Mouse (Mus musculus) midbrain, embryonic 13.5 days (tissue): Measurements from ENCODE around the gene Gm11037. TPM values are rescaled to one million over a fixed set of nuclear protein-coding genes. Genes with fewer than 3 reads are reported as not detected.

Experiments
- ATAC-seq: fragments of 200-750 bp; cut with Nextera tagmentation; 2 replicates; pipeline ENCODE4 v1.8.0; 2017; ENCODE audit warnings: mild to moderate bottlenecking, moderate TSS enrichment, moderate library complexity
- H3K27ac ChIP-seq: fragments of 300-500 bp; sonication (generic); 2 replicates; pipeline ENCODE4 v1.5.1; 2015; ENCODE audit warnings: inconsistent platforms, mild to moderate bottlenecking, moderate library complexity
- H3K27me3 ChIP-seq: fragments of 300-500 bp; sonication (generic); 2 replicates; pipeline ENCODE4 v1.6.1; 2015; ENCODE audit warnings: mild to moderate bottlenecking, inconsistent platforms
- H3K36me3 ChIP-seq: fragments of 300-500 bp; sonication (generic); 2 replicates; pipeline ENCODE4 v1.6.1; 2015; ENCODE audit warnings: mild to moderate bottlenecking, inconsistent platforms
- H3K4me1 ChIP-seq: fragments of 300-500 bp; sonication (generic); replicated peaks from 2 replicates; pipeline ENCODE4 v1.6.1; 2015; ENCODE audit warnings: inconsistent platforms
- H3K4me2 ChIP-seq: fragments of 300-500 bp; sonication (generic); replicated peaks from 2 replicates; pipeline ENCODE4 v1.6.1; 2015; ENCODE audit warnings: moderate library complexity, mild to moderate bottlenecking, inconsistent platforms
- H3K4me3 ChIP-seq: fragments of 300-500 bp; sonication (generic); replicated peaks from 2 replicates; pipeline ENCODE4 v1.5.1; 2015; ENCODE audit warnings: mild to moderate bottlenecking, inconsistent platforms
- H3K9ac ChIP-seq: fragments of 300-500 bp; sonication (generic); replicated peaks from 2 replicates; pipeline ENCODE4 v1.6.1; 2015; ENCODE audit warnings: mild to moderate bottlenecking, inconsistent platforms
- H3K9me3 ChIP-seq: fragments of 300-500 bp; sonication (generic); 2 replicates; pipeline ENCODE4 v1.6.1; 2016; ENCODE audit warnings: mild to moderate bottlenecking, inconsistent platforms
- WGBS: fragments of 180-500 bp; shearing (Covaris S2); methylation state at CpG from one replicate; pipeline ENCODE4 v1.1.7; 2015; 5-methylcytosine and 5-hydroxymethylcytosine counted together
- polyA plus RNA-seq: library from polyadenylated mRNA; unstranded; fragments of >200 nt; fragmentation: Nextera tagmentation; extraction: Ambion mirVana; gene quantifications from 2 replicates; pipeline ENCODE4 v1.2.1, GENCODE M21; 2015

Gm11037 gene
- not detected in 2 replicates for polyA plus RNA-seq

GRCm38 (mm10) chr2:131132930-131133547 lies at the start of gene Gm11037:
TSS of gene Gm11037 (plus strand) at chr2:131133497.
- Histone ChIP-seq H3K36me3 (no peaks in the 10 kb centered on the region), H3K27me3 (no peaks in the 10 kb centered on the region), H3K4me3 (no peak within 1 kb of the TSS), H3K9ac (0 out of 2 replicates have a peak within 1 kb of the TSS, but pooled peaks have one; percentile 6), H3K4me1 (no peaks in the 10 kb centered on the region), H3K9me3 (no peaks in the 10 kb centered on the region), H3K4me2 (no peak within 1 kb of the TSS), H3K27ac (no peak within 1 kb of the TSS)
- ATAC-seq: no peak
- 91% methylated on average over 9 of the region's 9 CpGs for WGBS

GRCm38 (mm10) chr2:131084206-131084605 lies 49.1 kb upstream of the Gm11037 start:
- 87% methylated on average over 4 of the region's 4 CpGs for whole genome bisulfite sequencing
- Histone ChIP-seq H3K4me3 (no peak overlapping the region), H3K4me1 (no peaks in the 10 kb centered on the region), H3K9me3 (no peaks in the 10 kb centered on the region), H3K4me2 (no peak overlapping the region), H3K9ac (no peak overlapping the region), H3K36me3 (no peaks in the 10 kb centered on the region), H3K27me3 (no peaks in the 10 kb centered on the region), H3K27ac (no peak overlapping the region)
- ATAC-seq: no peak

GRCm38 (mm10) chr2:131086667-131087390 lies 46.5 kb upstream of the Gm11037 start, which contains the start of gene Siglec1:
TSS of gene Siglec1 (minus strand) at chr2:131086765.
- 89% methylated on average over 11 of the region's 11 CpGs for WGBS
- H3K4me2 ChIP-seq: no peak within 1 kb of the TSS
- H3K27me3 ChIP-seq: no peaks in the 10 kb centered on the region
- H3K4me3 ChIP-seq: no peak within 1 kb of the TSS
- no peak within 1 kb of the TSS for H3K27ac ChIP-seq
- no peaks in the 10 kb centered on the region for H3K36me3 ChIP-seq
- no peak within 1 kb of the TSS for H3K9ac ChIP-seq
- H3K9me3 ChIP-seq: no peaks in the 10 kb centered on the region
- no peak for ATAC-seq
- H3K4me1 ChIP-seq: no peaks in the 10 kb centered on the region

GRCm38 (mm10) chr2:131088581-131088980 lies 44.7 kb upstream of the Gm11037 start:
- Histone ChIP-seq H3K27ac (no peak overlapping the region), H3K27me3 (no peaks in the 10 kb centered on the region), H3K4me3 (no peak overlapping the region), H3K4me1 (no peaks in the 10 kb centered on the region), H3K9me3 (no peaks in the 10 kb centered on the region), H3K9ac (no peak overlapping the region), H3K4me2 (no peak overlapping the region), H3K36me3 (no peaks in the 10 kb centered on the region)
- WGBS: 85% methylated on average over 4 of the region's 4 CpGs
- ATAC-seq: no peak

- Histone ChIP-seq H3K9ac (no peak overlapping the region), H3K4me3 (no peak overlapping the region)
- WGBS: 69% methylated on average over 1 of the region's 1 CpGs
Observed at GRCm38 (mm10) chr2:131089634-131090033, 43.7 kb upstream of the Gm11037 start.

GRCm38 (mm10) chr2:131090852-131091251 lies 42.4 kb upstream of the Gm11037 start:
- Histone ChIP-seq H3K4me1 (no peaks in the 10 kb centered on the region), H3K9ac (no peak overlapping the region), H3K4me3 (no peak overlapping the region), H3K27ac (no peak overlapping the region), H3K4me2 (no peak overlapping the region), H3K9me3 (no peaks in the 10 kb centered on the region), H3K27me3 (no peaks in the 10 kb centered on the region), H3K36me3 (no peaks in the 10 kb centered on the region)
- 83% methylated on average over 3 of the region's 3 CpGs for WGBS
- ATAC-seq: no peak

More at GRCm38 (mm10) chr2:131089634-131090033, 43.7 kb upstream of the Gm11037 start:
- no peaks in the 10 kb centered on the region for H3K36me3 ChIP-seq
- no peaks in the 10 kb centered on the region for H3K27me3 ChIP-seq
- no peak for ATAC-seq
- H3K27ac ChIP-seq: no peak overlapping the region
- no peaks in the 10 kb centered on the region for H3K9me3 ChIP-seq
- no peaks in the 10 kb centered on the region for H3K4me1 ChIP-seq
- no peak overlapping the region for H3K4me2 ChIP-seq

GRCm38 (mm10) chr2:131093577-131093976 lies 39.7 kb upstream of the Gm11037 start:
- H3K27me3 ChIP-seq: no peaks in the 10 kb centered on the region
- H3K27ac ChIP-seq: no peak overlapping the region
- H3K4me3 ChIP-seq: no peak overlapping the region
- WGBS: 84% methylated on average over 5 of the region's 5 CpGs
- no peaks in the 10 kb centered on the region for H3K9me3 ChIP-seq
- no peak overlapping the region for H3K4me2 ChIP-seq
- H3K4me1 ChIP-seq: no peaks in the 10 kb centered on the region
- H3K9ac ChIP-seq: no peak overlapping the region
- H3K36me3 ChIP-seq: no peaks in the 10 kb centered on the region
- no peak for ATAC-seq

GRCm38 (mm10) chr2:131094823-131095222 lies 38.5 kb upstream of the Gm11037 start:
- Histone ChIP-seq H3K27ac (no peak overlapping the region), H3K9me3 (no peaks in the 10 kb centered on the region), H3K4me1 (no peaks in the 10 kb centered on the region), H3K36me3 (no peaks in the 10 kb centered on the region), H3K9ac (no peak overlapping the region), H3K4me2 (no peak overlapping the region), H3K27me3 (no peaks in the 10 kb centered on the region), H3K4me3 (no peak overlapping the region)
- WGBS: 0% methylated on average over 1 of the region's 1 CpGs
- peak; percentile 60; the same call in 1 of the 2 replicates for ATAC-seq

GRCm38 (mm10) chr2:131096101-131096795 lies 37.0 kb upstream of the Gm11037 start:
- Histone ChIP-seq H3K9ac (0 out of 2 replicates have a peak overlapping the region, but pooled peaks have one; percentile 28), H3K27me3 (no peaks in the 10 kb centered on the region), H3K4me1 (no peaks in the 10 kb centered on the region), H3K27ac (no peak overlapping the region), H3K4me2 (no peak overlapping the region), H3K4me3 (no peak overlapping the region), H3K9me3 (no peaks in the 10 kb centered on the region), H3K36me3 (no peaks in the 10 kb centered on the region)
- WGBS: 19% methylated on average over 9 of the region's 9 CpGs
- no peak for ATAC-seq

- no peaks in the 10 kb centered on the region for H3K9me3 ChIP-seq
- H3K9ac ChIP-seq: no peak overlapping the region
- WGBS: 75% methylated on average over 4 of the region's 4 CpGs
- no peak overlapping the region for H3K27ac ChIP-seq
- no peak for ATAC-seq
- H3K27me3 ChIP-seq: no peaks in the 10 kb centered on the region
- no peak overlapping the region for H3K4me3 ChIP-seq
- no peak overlapping the region for H3K4me2 ChIP-seq
- no peaks in the 10 kb centered on the region for H3K36me3 ChIP-seq
- no peaks in the 10 kb centered on the region for H3K4me1 ChIP-seq
Observed at GRCm38 (mm10) chr2:131097087-131097486, 36.2 kb upstream of the Gm11037 start.

GRCm38 (mm10) chr2:131101530-131101929 lies 31.8 kb upstream of the Gm11037 start:
- 53% methylated on average over 3 of the region's 3 CpGs for WGBS
- no peak for ATAC-seq
- no peaks in the 10 kb centered on the region for H3K27me3 ChIP-seq
- no peak overlapping the region for H3K4me3 ChIP-seq
- H3K36me3 ChIP-seq: no peaks in the 10 kb centered on the region
- no peak overlapping the region for H3K27ac ChIP-seq
- no peak overlapping the region for H3K9ac ChIP-seq
- H3K4me2 ChIP-seq: no peak overlapping the region
- no peaks in the 10 kb centered on the region for H3K9me3 ChIP-seq
- no peaks in the 10 kb centered on the region for H3K4me1 ChIP-seq

GRCm38 (mm10) chr2:131104021-131104420 lies 29.3 kb upstream of the Gm11037 start:
- H3K4me2 ChIP-seq: no peak overlapping the region
- no peaks in the 10 kb centered on the region for H3K36me3 ChIP-seq
- no peaks in the 10 kb centered on the region for H3K9me3 ChIP-seq
- H3K27me3 ChIP-seq: no peaks in the 10 kb centered on the region
- no peaks in the 10 kb centered on the region for H3K4me1 ChIP-seq
- H3K9ac ChIP-seq: no peak overlapping the region
- no peak for ATAC-seq
- H3K27ac ChIP-seq: no peak overlapping the region
- no peak overlapping the region for H3K4me3 ChIP-seq
- 88% methylated on average over 4 of the region's 4 CpGs for WGBS
